Mouse (Mus musculus): Measurements from ENCODE around the gene Ptafr. TPM values are rescaled to one million over a fixed set of nuclear protein-coding genes. Genes with fewer than 3 reads are reported as not detected.
"Not testable (repeated sequence)": the region's sequence is repeated elsewhere in the genome, so short reads cannot be mapped to it uniquely, and the experiment has no call there.

The Ptafr gene
- polyA plus RNA-seq, 1 experiment from 2014 or later, result 1.7 TPM

- Histone ChIP-seq H3K4me2 (no peak overlapping the region), H3K9ac (no peak overlapping the region), H3K36me3 (no peaks in the 10 kb centered on the region), H3K27me3 (replicated peaks) (no peaks in the 10 kb centered on the region), H3K4me1 (no peaks in the 10 kb centered on the region), H3K4me3 (replicated peaks) (no peak overlapping the region), H3K27ac (no peak overlapping the region), H3K9me3 (no peaks in the 10 kb centered on the region)
- 88% methylated on average over 2 of the region's 2 CpGs for WGBS
- ATAC-seq (ENCODE audit: insufficient read depth, low FRiP score, low read depth), result no peak
Observed at GRCm38 (mm10) chr4:132598861-132599260, 35.0 kb downstream of the Ptafr start.

- Histone ChIP-seq H3K27ac (no peak overlapping the region), H3K4me3 (replicated peaks) (no peak overlapping the region), H3K9ac (no peak overlapping the region), H3K27me3 (replicated peaks) (no peaks in the 10 kb centered on the region), H3K36me3 (no peaks in the 10 kb centered on the region), H3K4me1 (no peaks in the 10 kb centered on the region), H3K9me3 (no peaks in the 10 kb centered on the region), H3K4me2 (no peak overlapping the region)
- WGBS, result 67% methylated on average over 3 of the region's 3 CpGs
- ATAC-seq (ENCODE audit: insufficient read depth, low FRiP score, low read depth), result no peak
Observed at GRCm38 (mm10) chr4:132599764-132600163, 35.9 kb downstream of the Ptafr start.

GRCm38 (mm10) chr4:132600465-132600864 lies 36.6 kb downstream of the Ptafr start:
- H3K9ac ChIP-seq, result no peak overlapping the region
- no peaks in the 10 kb centered on the region for H3K36me3 ChIP-seq
- no peak overlapping the region for H3K4me2 ChIP-seq
- H3K4me1 ChIP-seq, result no peaks in the 10 kb centered on the region
- H3K9me3 ChIP-seq, result no peaks in the 10 kb centered on the region
- no peak overlapping the region for H3K4me3 ChIP-seq (replicated peaks)
- H3K27ac ChIP-seq, result no peak overlapping the region
- H3K27me3 ChIP-seq (replicated peaks), result no peaks in the 10 kb centered on the region
- no peak for ATAC-seq (ENCODE audit: insufficient read depth, low FRiP score, low read depth)
- 79% methylated on average over 6 of the region's 6 CpGs for whole genome bisulfite sequencing

- not testable (repeated sequence) for H3K27ac ChIP-seq; H3K4me3 ChIP-seq (replicated peaks); H3K4me2 ChIP-seq; H3K4me1 ChIP-seq; H3K27me3 ChIP-seq (replicated peaks); H3K36me3 ChIP-seq; H3K9me3 ChIP-seq; ATAC-seq (ENCODE audit: insufficient read depth, low FRiP score, low read depth); H3K9ac ChIP-seq
- 78% methylated on average over 5 of the region's 5 CpGs for WGBS
Observed at GRCm38 (mm10) chr4:132601242-132601641, 37.4 kb downstream of the Ptafr start.

- Histone ChIP-seq H3K9me3 (no peaks in the 10 kb centered on the region), H3K27ac (no peak overlapping the region), H3K36me3 (no peaks in the 10 kb centered on the region), H3K4me3 (replicated peaks) (no peak overlapping the region), H3K27me3 (replicated peaks) (no peaks in the 10 kb centered on the region), H3K4me1 (no peaks in the 10 kb centered on the region), H3K9ac (no peak overlapping the region), H3K4me2 (no peak overlapping the region)
- 71% methylated on average over 4 of the region's 4 CpGs for WGBS
- ATAC-seq (ENCODE audit: insufficient read depth, low FRiP score, low read depth), result no peak
Observed at GRCm38 (mm10) chr4:132603468-132603867, 39.6 kb downstream of the Ptafr start.

- ATAC-seq (ENCODE audit: insufficient read depth, low FRiP score, low read depth), result no peak
- Histone ChIP-seq H3K9me3 (no peaks in the 10 kb centered on the region), H3K27me3 (replicated peaks) (no peaks in the 10 kb centered on the region), H3K4me1 (no peaks in the 10 kb centered on the region), H3K4me3 (replicated peaks) (no peak overlapping the region), H3K36me3 (no peaks in the 10 kb centered on the region), H3K9ac (no peak overlapping the region), H3K4me2 (no peak overlapping the region), H3K27ac (no peak overlapping the region)
- 50% methylated on average over 5 of the region's 5 CpGs for WGBS
Observed at GRCm38 (mm10) chr4:132605816-132606215, 41.9 kb downstream of the Ptafr start.

GRCm38 (mm10) chr4:132608147-132608546 lies 44.3 kb downstream of the Ptafr start:
- no peak overlapping the region for H3K4me3 ChIP-seq (replicated peaks)
- no peak overlapping the region for H3K4me2 ChIP-seq
- no peak overlapping the region for H3K9ac ChIP-seq
- no peak overlapping the region for H3K27ac ChIP-seq
- WGBS, result 49% methylated on average over 4 of the region's 4 CpGs
- H3K9me3 ChIP-seq, result no peaks in the 10 kb centered on the region
- no peaks in the 10 kb centered on the region for H3K36me3 ChIP-seq
- no peaks in the 10 kb centered on the region for H3K4me1 ChIP-seq
- ATAC-seq (ENCODE audit: insufficient read depth, low FRiP score, low read depth), result no peak
- no peaks in the 10 kb centered on the region for H3K27me3 ChIP-seq (replicated peaks)

- no peak for ATAC-seq (ENCODE audit: insufficient read depth, low FRiP score, low read depth)
- H3K36me3 ChIP-seq, result no peaks in the 10 kb centered on the region
- H3K9ac ChIP-seq, result no peak overlapping the region
- H3K27ac ChIP-seq, result no peak overlapping the region
- no peak overlapping the region for H3K4me2 ChIP-seq
- WGBS, result 71% methylated on average over 3 of the region's 3 CpGs
- H3K9me3 ChIP-seq, result no peaks in the 10 kb centered on the region
- no peaks in the 10 kb centered on the region for H3K4me1 ChIP-seq
- no peaks in the 10 kb centered on the region for H3K27me3 ChIP-seq (replicated peaks)
- no peak overlapping the region for H3K4me3 ChIP-seq (replicated peaks)
Observed at GRCm38 (mm10) chr4:132610301-132610984, 46.6 kb downstream of the Ptafr start.

GRCm38 (mm10) chr4:132611320-132611719 lies 47.5 kb downstream of the Ptafr start:
- Histone ChIP-seq H3K4me1 (no peaks in the 10 kb centered on the region), H3K27me3 (replicated peaks) (no peaks in the 10 kb centered on the region), H3K9me3 (no peaks in the 10 kb centered on the region), H3K4me3 (replicated peaks) (no peak overlapping the region), H3K4me2 (no peak overlapping the region), H3K9ac (no peak overlapping the region), H3K27ac (no peak overlapping the region), H3K36me3 (no peaks in the 10 kb centered on the region)
- ATAC-seq (ENCODE audit: insufficient read depth, low FRiP score, low read depth), result no peak
- 83% methylated on average over 8 of the region's 8 CpGs for WGBS

GRCm38 (mm10) chr4:132617873-132618272 lies 54.0 kb downstream of the Ptafr start:
- no peak overlapping the region for H3K27ac ChIP-seq
- no peak overlapping the region for H3K4me2 ChIP-seq
- no peaks in the 10 kb centered on the region for H3K9me3 ChIP-seq
- no peak overlapping the region for H3K9ac ChIP-seq
- H3K4me1 ChIP-seq, result no peaks in the 10 kb centered on the region
- no peaks in the 10 kb centered on the region for H3K36me3 ChIP-seq
- no peaks in the 10 kb centered on the region for H3K27me3 ChIP-seq (replicated peaks)
- no peak for ATAC-seq (ENCODE audit: insufficient read depth, low FRiP score, low read depth)
- WGBS, result 91% methylated on average over 6 of the region's 6 CpGs
- H3K4me3 ChIP-seq (replicated peaks), result no peak overlapping the region

- H3K9ac ChIP-seq, result no peak overlapping the region
- H3K9me3 ChIP-seq, result no peaks in the 10 kb centered on the region
- no peak overlapping the region for H3K4me2 ChIP-seq
- no peaks in the 10 kb centered on the region for H3K4me1 ChIP-seq
- no peaks in the 10 kb centered on the region for H3K36me3 ChIP-seq
- no peak for ATAC-seq (ENCODE audit: insufficient read depth, low FRiP score, low read depth)
- H3K27ac ChIP-seq, result no peak overlapping the region
- no peaks in the 10 kb centered on the region for H3K27me3 ChIP-seq (replicated peaks)
- H3K4me3 ChIP-seq (replicated peaks), result no peak overlapping the region
- WGBS, result 79% methylated on average over 10 of the region's 10 CpGs
Observed at GRCm38 (mm10) chr4:132618850-132619375, 55.0 kb downstream of the Ptafr start.

GRCm38 (mm10) chr4:132620134-132620533 lies 56.3 kb downstream of the Ptafr start:
- ATAC-seq (ENCODE audit: insufficient read depth, low FRiP score, low read depth), result no peak
- Histone ChIP-seq H3K27me3 (replicated peaks) (no peaks in the 10 kb centered on the region), H3K4me3 (replicated peaks) (no peak overlapping the region), H3K36me3 (no peaks in the 10 kb centered on the region), H3K4me2 (no peak overlapping the region), H3K9ac (no peak overlapping the region), H3K27ac (no peak overlapping the region), H3K9me3 (no peaks in the 10 kb centered on the region), H3K4me1 (no peaks in the 10 kb centered on the region)
- 88% methylated on average over 4 of the region's 4 CpGs for WGBS

Data from stomach, embryonic 15.5 days (tissue).